Mouse (Mus musculus): ENCODE measurements around the gene Hp1bp3.
A peak's percentile ranks its signal among the peaks of the same experiment; 100 is the strongest.

Hp1bp3 gene

DNA sequence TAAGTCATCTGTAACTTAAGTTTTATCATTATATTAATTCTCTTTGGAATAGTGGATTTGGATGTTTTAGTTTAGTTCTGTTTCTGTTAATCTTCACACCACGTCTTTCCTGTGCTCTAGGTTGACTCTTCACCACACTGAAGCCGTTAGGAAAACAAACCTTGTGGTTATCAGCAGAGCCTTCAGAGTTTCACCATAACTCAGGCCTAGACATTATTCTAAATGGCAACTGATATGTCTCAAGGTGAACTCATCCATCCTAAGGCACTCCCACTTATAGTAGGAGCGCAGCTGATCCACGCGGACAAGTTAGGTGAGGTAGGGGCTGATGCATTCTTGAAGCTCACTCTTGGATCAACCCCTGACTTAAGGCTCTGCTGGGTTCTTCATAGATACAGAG is 5.3 kb downstream of the Hp1bp3 start:
- no peak for DNase-seq (ENCODE audit: low read depth in 1 of 2, low spot score in 2 of 2)

DNA sequence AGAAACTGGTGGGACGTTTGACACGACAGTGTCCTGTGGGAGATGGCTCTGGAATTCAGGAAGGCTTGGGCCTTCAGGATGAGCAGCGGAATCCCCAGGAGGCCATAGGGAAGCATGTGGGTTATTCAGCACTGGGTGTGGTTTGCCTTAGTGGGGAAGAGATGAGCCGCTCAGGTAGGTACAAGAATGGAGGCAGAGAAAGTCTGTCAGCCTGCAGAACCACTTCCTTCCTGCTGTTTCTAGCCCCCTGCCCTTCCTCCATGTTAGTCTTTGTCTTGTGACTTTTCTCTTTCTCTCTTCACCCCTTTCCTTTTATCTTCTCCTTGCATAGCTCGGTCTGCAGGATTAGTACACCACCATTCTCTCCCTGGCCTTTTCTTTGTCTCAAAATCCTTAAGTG is 6.3 kb downstream of the Hp1bp3 start:
- DNase-seq (ENCODE audit: low read depth in 1 of 2, low spot score in 2 of 2): no peak

DNA sequence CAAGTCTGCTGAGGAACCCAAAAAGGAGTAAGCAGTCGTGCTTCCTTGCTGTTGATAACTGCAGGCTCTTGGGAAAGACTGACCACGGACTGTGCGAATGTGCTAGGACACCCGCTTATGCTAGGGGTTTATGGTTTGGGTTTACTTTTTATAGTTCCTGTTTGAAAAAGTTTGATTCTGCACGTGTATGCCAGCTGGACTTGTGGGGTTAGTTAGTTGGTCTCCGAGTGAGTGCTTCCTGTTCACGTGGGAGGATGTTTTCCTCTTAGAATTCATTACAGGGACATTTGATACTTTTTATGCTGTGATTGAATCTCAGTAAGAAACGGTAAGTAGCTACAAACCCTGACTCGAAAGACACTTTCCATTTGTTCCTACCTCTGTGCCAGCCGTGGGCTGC is 7.5 kb downstream of the Hp1bp3 start:
- DNase-seq (ENCODE audit: low read depth in 1 of 2, low spot score in 2 of 2): no peak

DNA sequence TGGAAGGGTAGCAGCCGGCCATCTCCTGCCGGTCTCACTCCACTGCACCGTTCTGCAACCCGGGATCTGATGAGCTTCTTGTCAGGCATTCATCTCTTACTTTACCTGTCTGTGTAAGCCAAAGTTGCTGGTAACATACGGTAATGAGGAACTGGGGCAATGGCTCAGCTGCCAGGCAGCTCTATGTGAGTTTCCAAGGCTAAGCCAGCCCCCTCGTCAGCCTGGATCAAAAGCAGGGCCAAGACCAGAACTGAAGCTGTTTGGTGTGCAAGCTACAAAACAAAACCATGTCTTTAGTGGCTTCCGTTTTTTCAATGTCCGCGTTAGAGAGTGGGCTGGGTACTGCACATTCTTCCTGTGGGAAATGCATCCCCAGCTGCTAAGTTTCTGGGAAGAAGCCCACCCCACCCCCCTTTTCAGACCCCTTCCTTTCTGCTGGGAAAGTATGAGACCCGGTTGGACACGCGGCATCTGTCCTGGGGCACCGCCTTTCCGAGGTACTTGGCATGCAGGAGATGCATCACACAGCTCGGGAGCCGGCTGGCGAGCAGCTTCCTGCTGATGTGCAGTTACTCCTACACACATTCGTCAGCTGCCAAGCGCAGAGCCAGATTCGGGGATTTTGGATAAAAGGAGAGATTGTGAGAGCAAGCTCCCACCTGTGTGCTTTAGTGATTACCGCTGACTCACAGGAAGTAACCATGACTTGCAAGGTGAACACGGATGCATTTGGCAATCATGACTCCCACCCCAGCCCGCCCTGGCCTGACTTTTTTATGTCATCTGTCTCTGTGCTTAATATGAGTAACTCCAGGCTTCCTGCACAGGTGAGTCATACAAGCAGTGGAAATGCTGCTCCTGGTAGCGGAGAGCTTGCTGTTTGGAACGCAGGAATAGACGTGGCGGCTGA is 30.9 kb downstream of the Hp1bp3 start:
- no peak for DNase-seq (ENCODE audit: low read depth in 1 of 2, low spot score in 2 of 2)

DNA sequence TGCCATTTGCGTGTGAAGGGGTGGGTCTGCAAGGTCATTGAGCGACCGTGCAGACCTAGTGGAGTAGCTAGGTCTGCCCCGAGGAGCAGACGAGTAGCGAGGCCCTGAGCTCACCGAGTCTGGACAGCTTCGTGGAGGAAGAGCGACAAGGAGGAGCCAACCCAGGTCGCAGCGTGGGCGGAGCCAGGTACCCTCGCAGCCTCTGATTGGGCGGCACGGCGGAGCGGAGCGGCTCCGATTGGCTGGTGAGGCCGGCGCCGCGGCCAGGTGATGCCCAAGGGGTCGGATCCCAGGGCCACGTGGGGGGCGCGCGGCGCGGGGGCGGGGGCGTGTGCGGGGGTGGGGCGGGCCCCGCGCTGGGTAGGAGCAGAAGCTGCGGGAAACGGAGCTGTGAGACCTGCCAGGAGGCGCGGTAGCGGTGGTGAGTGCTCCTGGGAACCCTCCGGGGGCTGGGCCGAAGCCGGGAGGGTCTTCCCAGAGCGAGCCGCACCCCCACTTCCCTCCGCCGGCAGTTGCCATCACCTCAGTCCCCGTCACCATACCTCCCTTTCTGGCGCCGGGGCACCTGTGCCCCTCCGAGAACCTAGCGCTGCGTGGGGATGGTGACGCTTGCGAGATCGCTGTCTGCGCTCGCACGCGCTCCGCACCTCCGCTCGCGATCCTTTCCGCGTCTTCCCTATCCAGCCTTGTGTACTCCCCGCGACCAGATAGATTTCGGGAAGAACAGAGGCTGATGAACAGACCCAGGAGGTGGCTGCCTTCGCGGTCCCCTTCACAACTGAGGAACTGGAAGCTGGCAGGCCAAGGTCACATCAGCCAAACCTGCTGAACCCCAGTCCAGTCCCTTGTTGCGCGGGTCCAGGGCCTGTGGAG is 34.2 kb downstream of the Hp1bp3 start, which contains the start of the genes Sh2d5 and Kif17:
Gene Sh2d5, plus strand, starts transcription at position 316 of the 873 bp plus-strand sequence.
Gene Kif17, plus strand, starts transcription at position 348 of the 873 bp plus-strand sequence.
- no peak for DNase-seq (ENCODE audit: low read depth in 1 of 2, low spot score in 2 of 2)

DNA sequence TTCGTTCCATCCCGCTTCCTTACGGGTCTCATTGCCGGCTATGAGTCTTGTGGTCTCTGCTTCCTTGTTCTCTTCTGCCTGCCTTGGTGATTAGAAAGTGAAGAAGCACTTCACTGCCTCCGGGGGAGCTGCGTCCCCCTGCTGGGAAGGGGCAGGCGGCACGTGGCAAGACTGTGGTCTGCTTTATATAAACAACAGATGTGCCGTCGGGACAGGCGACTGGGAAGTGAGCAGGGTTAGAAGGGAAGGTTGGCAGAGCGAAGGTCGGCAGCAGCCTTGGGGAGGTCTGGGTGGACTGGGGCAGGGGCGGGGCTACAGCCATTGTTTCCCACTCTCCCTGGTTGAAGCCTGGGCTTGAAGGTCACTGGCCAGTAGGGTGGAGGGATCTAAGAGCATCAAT is 35.7 kb downstream of the Hp1bp3 start:
- DNase-seq (ENCODE audit: low read depth in 1 of 2, low spot score in 2 of 2): no peak

DNA sequence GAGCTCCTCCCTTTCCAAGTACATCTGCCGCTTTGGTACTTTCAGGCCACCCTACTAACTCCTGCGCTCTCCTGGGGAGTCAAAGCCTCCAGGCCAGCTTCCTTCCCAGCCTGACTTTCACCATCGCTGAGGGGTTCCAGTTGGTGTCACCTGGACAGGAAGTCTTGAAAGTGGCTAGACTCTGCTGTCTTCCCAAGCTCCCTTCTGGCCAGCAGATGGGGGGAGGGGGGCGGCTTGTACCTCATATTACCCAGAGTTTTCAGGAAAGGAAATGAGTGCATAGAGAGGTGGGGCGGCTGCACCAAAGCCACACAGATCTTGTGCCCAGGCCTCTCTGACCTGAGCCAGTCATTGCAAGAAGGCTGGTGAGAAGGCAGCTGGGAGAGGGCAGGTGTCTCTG is 36.1 kb downstream of the Hp1bp3 start:
- DNase-seq (ENCODE audit: low read depth in 1 of 2, low spot score in 2 of 2): no peak

DNA sequence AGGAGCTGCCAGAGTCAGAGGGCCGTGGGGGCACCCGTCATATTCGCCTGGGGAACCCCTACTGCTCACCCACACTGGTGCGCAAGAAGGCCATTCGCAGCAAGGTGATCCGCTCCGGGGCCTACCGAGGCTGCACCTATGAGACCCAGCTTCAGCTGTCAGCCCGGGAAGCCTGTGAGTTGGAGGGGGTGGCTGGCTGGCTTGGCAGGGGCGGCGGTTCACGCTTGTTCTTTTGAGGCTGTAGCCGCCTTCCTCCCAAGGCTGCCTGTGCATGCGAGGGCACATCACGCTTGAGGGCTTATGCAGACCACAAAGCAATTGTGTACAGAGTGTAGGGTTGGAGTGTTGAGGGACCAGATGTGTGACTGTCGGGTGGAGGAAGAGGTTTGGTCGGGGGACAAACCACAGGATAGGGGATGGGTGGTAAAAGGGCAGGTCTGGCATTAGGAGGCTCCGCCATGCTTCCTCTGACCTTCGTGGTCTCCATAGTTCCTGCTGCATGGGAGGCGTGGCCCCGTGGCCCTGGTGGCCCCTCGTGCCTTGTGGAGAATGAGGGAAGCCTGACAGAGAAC is 41.1 kb downstream of the Hp1bp3 start:
- DNase-seq (ENCODE audit: low read depth in 1 of 2, low spot score in 2 of 2): no peak

DNA sequence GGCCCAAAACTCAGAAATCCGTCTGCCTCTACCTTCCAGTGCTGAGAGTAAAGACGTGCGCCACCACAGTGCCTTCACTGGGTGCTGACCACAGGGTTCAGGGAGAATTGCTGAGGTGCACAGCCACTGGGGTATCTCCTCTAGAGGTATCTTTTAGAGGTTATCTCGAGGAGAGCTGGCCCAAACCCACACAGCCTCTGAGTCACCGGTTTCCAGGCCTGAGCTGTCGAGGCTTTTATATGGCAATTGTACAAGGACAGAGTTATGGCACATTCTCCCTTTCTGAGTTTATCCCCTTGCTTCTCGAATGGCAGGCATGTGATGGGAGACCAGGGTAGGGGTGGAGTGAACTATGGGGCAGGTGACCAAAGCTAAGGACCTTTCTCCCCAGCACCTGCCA is 42.6 kb downstream of the Hp1bp3 start:
- DNase-seq (ENCODE audit: low read depth in 1 of 2, low spot score in 2 of 2): no peak

DNA sequence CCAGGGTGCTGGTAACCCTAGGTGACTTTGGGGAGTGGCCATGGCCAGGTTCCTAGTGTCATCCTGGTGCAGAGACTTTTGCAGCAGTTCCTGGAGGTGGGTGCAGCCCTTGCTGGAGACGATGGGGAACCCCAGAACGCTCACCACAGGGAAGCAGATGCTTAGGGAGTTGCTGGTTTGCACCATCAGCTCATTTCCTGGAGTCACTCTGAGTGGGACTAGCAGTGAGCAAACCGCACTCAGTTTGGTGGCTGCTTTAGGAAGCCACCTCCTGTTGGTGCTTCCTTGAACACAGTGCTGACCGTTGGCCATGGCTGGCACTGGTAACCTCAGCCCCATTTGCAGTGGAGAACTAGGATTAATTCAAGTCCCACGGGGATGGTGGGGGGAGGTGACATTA is 43.4 kb downstream of the Hp1bp3 start:
- DNase-seq (ENCODE audit: low read depth in 1 of 2, low spot score in 2 of 2): peak in 1 of 2 experiments; percentile 38

DNA sequence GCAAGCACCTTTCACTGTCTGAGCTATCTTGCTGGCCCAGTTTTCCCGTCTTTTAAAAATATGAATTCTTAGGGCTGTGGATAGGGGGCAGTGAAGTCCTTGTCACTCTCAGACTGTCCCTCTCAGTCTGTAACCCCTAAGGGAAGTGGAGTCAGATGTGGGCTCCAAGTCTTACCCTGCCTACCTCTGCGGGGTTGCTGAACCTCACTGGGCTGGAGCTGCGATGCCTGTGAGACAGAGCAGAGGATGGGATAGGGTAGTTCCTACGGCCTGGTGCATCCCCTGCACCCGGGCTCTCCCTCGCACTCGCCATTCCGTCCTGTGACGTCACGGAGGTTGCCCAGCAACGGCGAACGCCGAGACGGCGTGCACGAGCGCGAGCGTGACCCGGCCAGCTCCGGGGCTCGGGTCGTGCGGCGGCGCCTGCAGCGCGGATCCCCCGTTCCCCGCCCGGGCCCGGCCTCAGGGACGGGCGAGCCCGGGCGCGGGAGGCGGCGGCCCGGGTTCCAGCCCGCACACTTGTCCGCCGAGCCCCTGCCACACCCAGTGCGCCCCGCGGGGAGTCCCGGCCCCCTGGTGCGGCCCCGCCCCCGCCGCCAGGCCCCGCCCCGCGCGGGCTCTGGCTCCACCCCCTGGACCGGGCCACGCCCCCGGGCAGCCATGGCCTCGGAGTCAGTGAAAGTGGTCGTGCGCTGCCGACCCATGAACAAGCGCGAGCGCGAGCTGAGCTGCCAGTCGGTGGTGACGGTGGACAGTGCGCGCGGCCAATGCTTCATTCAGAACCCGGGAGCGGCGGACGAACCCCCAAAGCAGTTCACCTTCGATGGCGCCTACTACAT is 46.0 kb downstream of the Hp1bp3 start:
- DNase-seq (ENCODE audit: low read depth in 1 of 2, low spot score in 2 of 2): peak; percentile 66 to 90

DNA sequence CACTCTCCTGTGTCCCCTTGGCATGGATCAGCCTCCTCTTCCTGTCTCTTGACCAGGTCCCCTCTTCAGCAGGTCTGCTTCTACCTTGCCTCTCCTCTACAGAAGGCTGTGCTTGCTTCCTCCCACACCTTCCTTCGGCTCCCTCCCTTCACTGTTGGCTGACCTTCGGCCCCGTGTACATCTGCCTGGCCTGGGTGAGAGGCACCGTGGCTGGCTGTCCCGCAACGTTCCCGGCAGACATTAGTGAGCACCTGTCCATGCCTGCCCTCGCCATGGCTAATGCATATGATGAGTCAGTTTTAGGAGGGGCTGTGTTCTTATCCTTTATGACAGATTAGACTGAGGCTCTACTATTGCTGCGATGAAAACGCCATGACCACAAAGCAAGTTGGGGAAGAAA is 51.8 kb downstream of the Hp1bp3 start:
- no peak for DNase-seq (ENCODE audit: low read depth in 1 of 2, low spot score in 2 of 2)

DNA sequence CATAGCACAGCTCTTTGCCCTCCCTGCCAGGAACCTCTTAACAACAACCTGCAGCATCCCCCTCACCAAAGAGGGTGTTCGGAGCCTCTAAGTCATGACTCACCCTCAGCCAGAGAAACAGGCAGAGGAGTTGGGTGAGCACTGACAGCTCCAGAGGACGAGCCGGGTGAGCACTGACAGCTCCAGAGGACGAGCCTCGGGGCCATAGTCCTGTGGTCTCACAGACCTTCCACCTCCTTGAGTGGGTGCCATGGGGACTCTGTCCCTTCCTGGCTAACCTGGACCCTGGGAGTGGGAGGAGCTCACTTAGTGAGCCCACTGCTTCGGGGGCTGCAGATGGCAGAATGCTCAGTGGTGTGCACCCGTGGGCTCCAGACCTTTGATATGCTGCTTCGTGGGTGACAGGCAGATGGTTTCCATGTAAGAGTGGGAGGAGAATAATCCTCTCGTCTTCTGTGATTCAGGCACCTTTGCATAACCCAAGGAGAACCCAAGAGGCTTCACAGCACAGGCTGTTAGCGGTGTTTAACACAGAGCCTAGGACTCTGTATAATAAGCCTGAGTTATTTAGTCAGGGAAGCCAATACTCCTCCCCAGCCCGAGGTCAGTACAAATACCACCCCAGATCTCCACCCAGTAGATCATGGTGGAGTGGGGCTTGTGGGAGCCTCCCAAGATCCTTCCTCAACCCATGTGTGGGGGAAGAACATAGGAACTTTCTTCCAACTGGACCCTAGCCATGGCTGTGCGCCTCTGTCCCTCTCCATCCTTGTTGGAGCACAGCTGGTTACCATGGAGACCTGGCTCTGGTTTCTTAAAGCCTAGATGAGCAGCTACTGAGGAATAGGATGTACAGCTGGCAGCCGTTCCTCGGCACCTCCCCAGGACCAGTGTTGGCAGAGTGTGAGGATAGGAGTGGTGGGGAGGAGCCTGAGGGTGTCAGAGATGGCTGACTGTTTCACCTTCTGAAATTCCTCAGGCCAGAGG is 56.2 kb downstream of the Hp1bp3 start:
- no peak for DNase-seq (ENCODE audit: low read depth in 1 of 2, low spot score in 2 of 2)

DNA sequence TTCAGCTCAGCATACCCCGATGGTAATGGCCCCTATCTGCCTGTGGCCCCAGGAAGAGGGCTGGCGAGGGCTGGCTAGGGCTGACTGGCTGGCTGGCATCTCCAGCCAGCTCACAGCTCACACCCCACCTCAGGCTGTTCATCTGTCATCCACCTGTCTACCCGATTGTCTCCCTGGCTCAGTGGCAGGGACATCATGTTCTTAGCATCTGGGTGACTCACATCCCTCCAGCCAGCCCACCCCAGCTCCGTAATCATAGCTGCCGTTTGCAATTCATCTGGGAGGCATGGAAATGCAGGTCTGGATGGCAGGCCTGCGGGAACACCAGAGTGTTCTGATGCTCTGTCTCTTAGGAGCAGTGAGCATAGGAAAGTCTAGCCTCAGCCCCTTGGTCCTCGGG is 62.2 kb downstream of the Hp1bp3 start:
- DNase-seq (ENCODE audit: low read depth in 1 of 2, low spot score in 2 of 2): no peak

DNA sequence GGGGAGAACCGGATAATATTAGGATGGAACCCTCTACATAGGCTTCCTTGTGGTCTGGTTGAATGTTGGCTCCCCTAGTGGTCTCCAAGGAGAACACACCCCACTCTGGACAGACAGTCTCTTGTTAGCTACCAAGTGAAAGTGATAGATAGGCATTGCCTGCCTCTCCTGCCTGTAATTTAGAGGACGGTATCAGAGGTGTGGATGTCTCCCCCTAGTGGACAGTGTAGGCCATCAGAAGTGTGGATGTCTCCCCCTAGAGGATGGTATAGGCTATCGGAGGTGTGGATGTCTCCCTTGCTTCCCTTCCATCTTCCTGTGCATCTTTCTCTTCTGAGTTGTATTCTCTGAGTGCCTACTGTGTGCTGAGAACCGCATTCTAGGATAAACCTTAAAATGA is 66.7 kb downstream of the Hp1bp3 start:
- peak; percentile 66 to 70 for DNase-seq (ENCODE audit: low read depth in 1 of 2, low spot score in 2 of 2)

DNA sequence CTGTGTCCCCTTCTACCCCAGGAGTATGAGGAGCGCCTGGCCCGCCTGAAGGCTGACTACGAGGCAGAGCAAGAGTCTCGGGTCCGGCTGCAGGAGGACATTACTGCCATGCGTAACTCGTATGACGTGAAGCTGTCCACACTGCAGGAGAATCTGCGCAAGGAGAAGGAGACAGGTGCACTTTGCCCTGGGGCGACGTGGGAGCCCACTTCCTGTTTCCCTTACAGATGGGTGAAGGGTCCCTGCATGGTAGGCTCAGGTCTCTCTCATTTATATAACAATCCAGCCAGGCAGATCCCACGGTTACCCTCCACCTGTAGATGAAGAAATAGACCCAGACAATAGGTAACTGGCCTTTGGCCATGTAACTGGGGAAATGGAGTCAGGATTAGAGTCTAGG is 70.3 kb downstream of the Hp1bp3 start:
- no peak for DNase-seq (ENCODE audit: low read depth in 1 of 2, low spot score in 2 of 2)

DNA sequence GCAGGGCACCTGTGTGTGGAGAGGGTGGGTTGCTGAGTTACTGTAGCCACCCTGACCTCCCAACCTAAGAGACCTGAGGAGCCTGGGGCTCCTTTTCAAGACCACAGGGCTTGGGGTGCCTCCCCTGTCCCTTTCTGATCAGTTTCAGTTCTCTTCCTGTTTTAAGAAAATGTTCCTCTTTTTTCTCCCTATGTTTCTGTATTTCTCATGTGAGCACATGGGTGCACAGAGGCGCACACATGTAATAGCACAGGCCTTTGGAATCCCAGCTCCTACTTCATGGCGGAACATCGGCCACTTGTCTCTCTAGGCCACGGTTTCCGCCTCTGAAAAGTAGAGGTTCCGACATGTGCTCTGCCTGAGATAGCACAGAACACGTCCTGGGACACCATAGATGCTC is 72.6 kb downstream of the Hp1bp3 start:
- peak in 1 of 2 experiments; percentile 8 for DNase-seq (ENCODE audit: low read depth in 1 of 2, low spot score in 2 of 2)

DNA sequence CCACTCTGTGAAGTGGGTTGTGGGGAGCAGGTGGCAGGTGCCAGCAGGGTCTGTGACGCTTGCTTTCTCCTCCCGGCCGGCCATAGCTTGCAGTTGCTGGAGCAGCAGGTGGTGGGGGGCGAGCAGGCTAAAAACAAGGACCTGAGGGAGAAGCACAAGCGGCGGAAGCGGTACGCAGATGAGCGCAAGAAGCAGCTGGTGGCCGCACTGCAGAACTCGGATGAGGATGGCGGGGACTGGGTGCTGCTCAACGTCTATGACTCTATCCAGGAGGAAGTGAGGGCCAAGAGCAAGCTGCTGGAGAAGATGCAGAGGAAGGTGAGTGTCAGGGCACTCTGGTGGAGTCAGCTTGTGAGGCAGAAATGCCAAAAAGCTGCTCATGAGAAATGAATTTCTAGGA is 75.9 kb downstream of the Hp1bp3 start:
- DNase-seq (ENCODE audit: low read depth in 1 of 2, low spot score in 2 of 2): no peak

DNA sequence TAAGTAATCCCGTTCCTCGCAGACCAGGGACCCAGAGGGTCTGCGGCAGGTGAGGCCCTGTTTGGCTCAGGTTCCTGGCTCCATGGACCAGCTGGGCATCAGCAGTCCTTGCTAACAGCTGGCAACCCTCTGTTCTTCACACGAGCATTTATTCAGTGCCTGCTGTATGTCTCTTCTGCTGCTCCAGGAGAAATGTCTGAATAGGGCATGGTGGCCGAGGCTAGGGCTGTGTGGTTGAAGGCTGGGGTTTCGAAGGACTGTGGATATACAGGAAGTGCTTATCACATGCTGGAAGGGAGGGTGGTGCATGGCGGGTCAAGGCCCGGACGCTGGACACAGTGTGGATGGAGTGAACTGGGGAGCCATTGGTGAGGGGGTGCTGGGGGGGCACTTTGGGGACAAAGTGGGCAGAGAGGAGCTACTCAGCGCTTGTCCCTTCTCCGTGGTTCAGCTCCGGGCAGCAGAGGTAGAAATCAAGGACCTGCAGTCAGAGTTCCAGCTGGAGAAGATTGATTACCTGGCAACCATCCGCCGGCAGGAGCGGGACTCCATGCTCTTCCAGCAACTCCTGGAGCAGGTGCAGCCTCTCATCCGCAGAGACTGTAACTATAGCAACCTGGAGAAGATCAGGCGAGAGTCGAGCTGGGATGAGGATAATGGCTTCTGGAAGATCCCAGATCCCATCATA is 77.3 kb downstream of the Hp1bp3 start:
- no peak for DNase-seq (ENCODE audit: low read depth in 1 of 2, low spot score in 2 of 2)

Measured in monocyte, adult 2 months (primary cell).